Mouse (Mus musculus) neutrophil, adult 59 days (primary cell): ENCODE results near the gene Sco2. TPM values are rescaled to one million over a fixed set of nuclear protein-coding genes. Genes with fewer than 3 reads are reported as not detected.

Experiments used
- total RNA-seq, 2 experiments: library from RNA; stranded (reverse); gene quantifications; 1 replicate in 1 of 2; 2 replicates in 1 of 2; pipeline ENCODE4 v1.2.4; 2023

The Sco2 gene
- total RNA-seq, result 1 to 10 TPM; 4.4 to 7.0 TPM

DNA sequence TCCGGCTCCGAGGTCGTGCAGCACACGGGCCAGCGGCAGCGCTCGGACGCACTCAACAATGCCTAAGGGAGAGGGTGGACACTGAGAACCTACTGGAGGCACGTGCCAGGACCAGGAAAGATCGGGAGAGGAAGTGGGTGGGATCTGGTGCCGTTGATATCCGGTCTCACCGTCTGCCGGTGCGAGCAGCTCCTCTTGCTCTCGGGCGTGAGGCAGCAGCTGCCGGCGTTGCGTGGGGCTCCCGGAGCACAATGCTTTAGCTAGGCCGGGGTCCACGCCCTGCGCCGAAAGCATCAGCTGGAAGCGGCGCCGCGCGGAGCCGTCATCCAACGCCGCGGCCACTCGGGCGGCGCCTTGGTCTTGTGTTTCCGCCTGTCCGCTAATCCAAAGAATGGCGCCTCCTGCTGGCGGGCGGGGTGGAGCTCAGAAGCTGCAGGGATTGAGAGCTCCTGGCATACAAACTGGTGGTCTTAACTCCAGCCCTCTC lies at the start of gene Sco2:
Gene Sco2 (minus strand): TSS at position 85 of the 487 bp plus-strand sequence.

GRCm38 (mm10) chr15:89410118-89410517 lies 36.5 kb upstream of the Sco2 start, which contains the start of gene Syce3:
Syce3 (minus strand) TSS chr15:89410503.

DNA sequence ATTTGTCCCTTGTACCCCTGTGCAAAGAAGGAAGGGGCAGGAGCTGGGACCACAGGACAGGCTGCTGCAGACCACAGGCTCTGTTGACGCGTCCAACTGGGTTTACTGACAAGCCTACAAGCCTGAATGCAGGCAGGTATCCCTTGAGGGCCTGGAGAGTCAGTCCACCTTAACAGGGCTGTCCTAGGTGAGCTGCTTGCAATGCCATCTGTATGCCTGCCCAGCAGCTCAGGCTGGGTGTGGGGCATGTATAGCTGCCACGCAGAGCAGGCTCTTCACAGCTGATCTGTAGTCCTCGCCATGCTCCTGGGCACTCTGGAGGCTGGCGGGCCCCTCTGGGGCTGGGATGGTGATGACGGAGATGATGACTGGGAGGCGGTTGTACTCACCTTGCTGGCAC lies 11.0 kb upstream of the Sco2 start, which contains the start of gene Klhdc7b:
Gene Klhdc7b (plus strand): TSS at position 301 of the 400 bp plus-strand sequence.

DNA sequence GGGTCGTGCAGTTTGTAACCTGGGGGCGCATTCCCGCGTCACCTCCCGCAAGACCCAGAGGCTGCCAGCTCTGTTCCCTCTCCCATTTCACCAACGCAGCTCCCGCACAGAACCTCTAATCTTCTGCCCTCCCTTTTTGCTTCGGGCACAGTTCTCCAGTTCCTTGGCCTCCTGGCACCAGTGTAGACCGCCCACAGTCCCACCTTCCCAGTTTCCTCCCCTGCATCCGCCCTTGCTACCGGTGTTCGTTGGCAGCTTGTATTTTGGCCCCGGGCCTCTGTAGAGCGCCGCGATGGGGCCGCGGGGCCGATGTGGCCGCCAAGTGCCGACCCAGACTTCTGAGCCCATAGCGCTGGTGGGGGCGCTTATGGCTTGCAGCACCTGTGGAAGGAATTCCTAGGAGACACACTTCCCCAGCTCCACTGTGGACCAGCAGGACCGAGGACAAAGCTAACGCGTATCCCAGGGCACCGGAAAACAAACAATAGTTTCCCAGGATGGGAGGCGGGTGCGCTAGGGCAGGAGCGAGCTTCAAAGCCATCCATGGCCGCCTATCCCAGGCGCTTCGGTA lies 5.3 kb upstream of the Sco2 start, which contains the start of gene Odf3b:
Gene Odf3b (minus strand): TSS at position 452 of the 571 bp plus-strand sequence.

GRCm38 (mm10) chr15:89376957-89377356 lies 3.3 kb upstream of the Sco2 start, which contains the start of gene Tymp:
Tymp (minus strand) TSS chr15:89377039.

DNA sequence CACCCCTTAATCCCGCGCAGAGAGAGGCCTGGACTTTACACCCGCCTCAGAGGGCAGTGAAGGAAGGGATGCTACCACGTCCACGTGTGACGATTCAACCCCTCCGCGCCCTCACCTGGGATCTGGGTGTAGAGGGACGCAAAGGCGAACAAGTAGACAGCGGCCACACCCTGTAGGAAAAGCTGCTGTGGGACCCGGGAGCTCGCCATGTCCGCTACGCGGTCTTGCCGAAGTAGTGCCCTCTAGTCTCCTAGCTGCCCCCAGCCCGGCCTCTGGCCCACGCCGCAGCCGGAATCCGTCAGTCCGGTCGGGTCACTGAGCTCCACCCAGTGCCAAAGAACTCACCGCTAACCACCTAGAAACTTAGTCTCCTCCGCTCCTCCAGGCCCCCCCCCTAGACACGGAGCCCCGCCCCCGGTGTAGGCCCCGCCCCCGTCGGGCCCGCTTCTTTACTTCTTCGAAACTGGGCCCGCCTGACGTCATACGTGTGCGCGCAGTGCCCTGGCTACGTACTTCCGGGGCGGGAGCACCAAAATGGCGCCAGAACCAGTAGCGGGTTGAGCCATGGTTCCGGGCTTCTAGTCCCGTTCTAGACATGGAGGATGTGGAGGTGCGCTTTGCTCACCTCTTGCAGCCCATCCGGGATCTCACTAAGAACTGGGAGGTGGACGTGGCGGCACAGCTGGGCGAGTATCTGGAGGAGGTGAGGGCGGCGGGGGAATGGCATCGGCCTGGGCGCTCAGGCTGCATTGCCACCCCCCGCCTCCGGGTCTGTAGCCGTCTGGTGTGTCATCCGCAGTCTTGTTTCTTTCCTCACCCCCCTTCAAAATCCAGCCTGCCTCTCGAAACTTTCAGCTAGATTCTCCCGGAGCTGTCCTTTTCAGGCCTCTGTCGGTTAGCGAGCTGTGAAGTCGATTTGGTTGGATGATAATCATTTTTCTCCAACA lies 18.1 kb downstream of the Sco2 start, which contains the start of the genes Lmf2 and Ncaph2:
Gene Lmf2 (minus strand): TSS at position 419 of the 947 bp plus-strand sequence.
Gene Ncaph2 (plus strand): TSS at position 479 of the 947 bp plus-strand sequence.

GRCm38 (mm10) chr15:89334271-89334670 lies 39.4 kb downstream of the Sco2 start, which contains the start of gene Miox:
Miox (plus strand) TSS chr15:89334398.

DNA sequence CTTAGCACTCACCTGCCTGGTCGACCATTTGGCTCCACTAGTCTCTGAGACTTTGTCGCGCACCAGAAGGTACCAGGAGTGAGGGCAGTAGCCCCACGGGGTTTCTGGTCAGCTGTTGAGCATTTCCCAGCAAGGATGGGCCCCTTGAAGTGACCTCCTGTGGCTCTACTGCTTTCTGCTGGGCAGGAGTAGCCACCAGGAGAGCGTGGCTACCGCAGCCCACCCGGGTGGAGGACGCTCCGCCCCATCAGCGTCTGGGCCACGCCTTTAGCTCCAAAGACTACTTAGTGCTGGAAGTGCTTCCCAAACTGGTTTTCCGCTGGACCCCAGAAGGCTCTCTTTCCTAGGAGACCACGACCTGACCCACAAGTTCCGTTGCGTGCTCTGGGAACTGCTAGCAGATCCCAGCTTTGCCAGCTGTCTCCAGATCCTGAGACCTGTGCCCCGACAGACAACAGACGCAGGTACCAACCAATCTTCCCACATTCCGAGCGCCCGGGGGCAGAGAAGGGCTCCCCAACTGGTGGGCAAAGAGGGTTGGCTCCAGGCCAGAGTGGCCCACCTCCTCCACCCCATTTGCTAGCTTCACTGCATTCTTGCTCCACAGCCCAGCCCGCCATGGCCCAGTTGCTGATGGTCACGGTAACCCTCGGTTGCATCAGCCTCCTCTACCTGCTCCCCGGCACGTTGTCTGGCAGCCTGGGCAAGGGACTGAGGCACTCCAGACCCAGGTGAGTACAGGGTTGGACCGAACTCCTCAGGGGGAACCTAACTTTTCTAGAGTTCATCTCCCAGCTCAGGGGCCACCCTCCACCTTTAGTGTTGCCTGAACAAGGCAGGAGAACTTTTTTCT lies 50.8 kb downstream of the Sco2 start, which contains the start of gene Adm2:
Gene Adm2 (plus strand): TSS at position 51 of the 853 bp plus-strand sequence.

Other genes with a start within 250 kb of the Sco2 start
- 1 to 10 TPM; 8.2 to 9.6 TPM for gene Hdac10, start 245.1 kb downstream of the Sco2 start, total RNA-seq
- under 1 TPM in 1 of 2 experiments, not detected in 1; 0.20 TPM for gene Mapk12, start 233.1 kb downstream of the Sco2 start, total RNA-seq
- under 1 TPM; 0.27 to 0.42 TPM for gene Mapk11, start 224.2 kb downstream of the Sco2 start, total RNA-seq
- gene Plxnb2, start 193.1 kb downstream of the Sco2 start, total RNA-seq, result 10 to 100 TPM; 50.5 to 82.5 TPM
- 1 to 10 TPM; 2.0 to 2.2 TPM for gene Dennd6b, start 177.3 kb downstream of the Sco2 start, total RNA-seq
- gene Ppp6r2, start 162.3 kb downstream of the Sco2 start, total RNA-seq, result 10 to 100 TPM; 23.9 to 31.0 TPM
- 100 to 1,000 TPM; 107 to 117 TPM for gene Sbf1, start 58.5 kb downstream of the Sco2 start, total RNA-seq
- not detected for gene Adm2, start 51.1 kb downstream of the Sco2 start, total RNA-seq
- gene Miox, start 39.4 kb downstream of the Sco2 start, total RNA-seq, result not detected
- gene Lmf2, start 18.2 kb downstream of the Sco2 start, total RNA-seq, result 10 to 100 TPM; 39.7 to 41.8 TPM
- gene Ncaph2, start 18.1 kb downstream of the Sco2 start, total RNA-seq, result 10 to 100 TPM; 73.4 to 76.9 TPM
- under 1 TPM in 1 of 2 experiments, not detected in 1; 0.24 TPM for gene Tymp, start 3.2 kb upstream of the Sco2 start, total RNA-seq
- gene Odf3b, start 5.4 kb upstream of the Sco2 start, total RNA-seq, result 1 to 10 TPM in 1 of 2 experiments, not detected in 1; 1.2 TPM
- not detected for gene Klhdc7b, start 11.1 kb upstream of the Sco2 start, total RNA-seq
- not detected for gene Syce3, start 36.7 kb upstream of the Sco2 start, total RNA-seq
- gene Cpt1b, start 52.0 kb upstream of the Sco2 start, total RNA-seq, result 1 to 10 TPM; 2.6 to 4.1 TPM
- 1 to 10 TPM; 3.2 to 3.7 TPM for gene C730034F03Rik, start 55.7 kb upstream of the Sco2 start, total RNA-seq
- under 1 TPM in 1 of 2 experiments, not detected in 1; 0.78 TPM for gene Gm44502, start 55.9 kb upstream of the Sco2 start, total RNA-seq
- 100 to 1,000 TPM; 127 to 141 TPM for gene Chkb, start 56.1 kb upstream of the Sco2 start, total RNA-seq
- not detected for gene Mapk8ip2, start 80.1 kb upstream of the Sco2 start, total RNA-seq
- gene Arsa, start 103.6 kb upstream of the Sco2 start, total RNA-seq, result 10 to 100 TPM; 13.5 to 15.1 TPM
- gene Shank3, start 125.8 kb upstream of the Sco2 start, total RNA-seq, result 1 to 10 TPM in 1 of 2 experiments, under 1 TPM in 1; 0.89 to 1.8 TPM
- gene Acr, start 194.5 kb upstream of the Sco2 start, total RNA-seq, result not detected
- gene Rabl2, start 218.1 kb upstream of the Sco2 start, total RNA-seq, result 1 to 10 TPM; 1.7 to 4.8 TPM